Mouse (Mus musculus) monocyte, adult 59 days (primary cell): ENCODE results near the gene Iqcj. TPM values are rescaled to one million over a fixed set of nuclear protein-coding genes. Genes with fewer than 3 reads are reported as not detected.

Experiments
- total RNA-seq, 2 experiments: library from RNA; stranded (reverse); gene quantifications; one replicate each; pipeline ENCODE4 v1.2.4; 2023

Iqcj gene
- total RNA-seq = not detected

DNA sequence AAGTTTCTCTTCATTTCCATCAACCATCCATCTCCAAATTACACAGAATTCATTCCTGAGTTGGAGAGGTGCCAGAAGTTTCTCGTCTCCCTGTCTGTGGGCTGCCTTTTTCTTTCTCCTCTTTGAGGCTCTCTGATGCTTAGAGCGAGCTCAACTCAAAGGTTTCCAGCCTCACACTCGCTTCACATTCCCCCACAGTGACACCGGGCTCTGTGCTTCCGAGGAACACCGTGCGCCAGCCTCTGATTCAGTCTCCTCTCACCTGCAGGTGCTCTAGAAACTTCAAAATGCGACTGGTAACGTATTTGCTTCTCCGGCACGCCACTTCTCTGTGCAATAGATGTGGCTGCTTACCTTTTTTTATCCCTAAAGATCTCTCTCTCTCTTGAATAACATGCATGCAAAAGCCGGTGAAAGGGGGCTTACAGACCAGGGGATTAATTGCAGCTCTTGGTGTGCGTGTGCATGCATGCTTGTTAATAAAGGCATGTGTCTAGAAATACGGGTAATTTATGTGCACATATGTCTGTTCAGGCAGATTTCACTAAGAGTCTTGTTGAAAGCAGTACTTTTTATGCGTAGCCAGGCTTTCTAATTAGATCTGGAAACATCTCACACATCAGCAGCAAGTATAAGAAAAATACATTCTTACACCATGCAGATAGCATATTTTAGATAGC is at the start of gene Iqcj, which contains the start of gene Iqschfp:
Gene Iqcj (plus strand): TSS at position 195 of the 680 bp plus-strand sequence.
Gene Iqschfp (plus strand): TSS at position 207 of the 680 bp plus-strand sequence.

DNA sequence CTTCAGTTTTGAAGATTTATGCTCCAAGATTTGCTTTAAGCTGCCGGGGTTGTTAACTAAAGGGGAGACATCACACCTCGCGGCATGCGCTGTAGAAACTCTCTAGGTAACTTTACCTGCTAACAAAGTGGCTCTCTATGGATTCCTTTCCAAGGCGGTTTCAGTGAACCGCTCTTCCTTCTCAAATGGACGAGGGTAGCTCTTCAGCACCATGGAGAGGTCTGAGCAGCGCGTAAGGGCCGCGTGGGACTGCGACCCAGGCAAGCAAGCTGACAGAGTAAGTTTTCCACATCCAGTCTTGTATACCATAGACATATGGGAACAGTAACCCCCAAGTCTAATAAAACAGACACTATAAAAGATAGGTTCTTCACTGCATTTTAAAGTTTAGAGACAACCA is 172.7 kb downstream of the Iqcj start, which contains the start of gene Schip1:
Gene Schip1 (plus strand): TSS at position 72 of the 400 bp plus-strand sequence.

Other genes with a start within 250 kb of the Iqcj start
- gene Iqschfp, start within 50 bp of the Iqcj start, total RNA-seq = not detected
- gene Schip1, start 172.6 kb downstream of the Iqcj start, total RNA-seq = under 1 TPM in 1 of 2 experiments, not detected in 1; 0.58 TPM